Mouse (Mus musculus): ENCODE results near the gene Kdm2b. TPM values are rescaled to one million over a fixed set of nuclear protein-coding genes. Genes with fewer than 3 reads are reported as not detected.
A peak's percentile ranks its signal among the peaks of the same experiment; 100 is the strongest.

The Kdm2b gene
- polyA plus RNA-seq, 1 experiment: 30.3 TPM

DNA sequence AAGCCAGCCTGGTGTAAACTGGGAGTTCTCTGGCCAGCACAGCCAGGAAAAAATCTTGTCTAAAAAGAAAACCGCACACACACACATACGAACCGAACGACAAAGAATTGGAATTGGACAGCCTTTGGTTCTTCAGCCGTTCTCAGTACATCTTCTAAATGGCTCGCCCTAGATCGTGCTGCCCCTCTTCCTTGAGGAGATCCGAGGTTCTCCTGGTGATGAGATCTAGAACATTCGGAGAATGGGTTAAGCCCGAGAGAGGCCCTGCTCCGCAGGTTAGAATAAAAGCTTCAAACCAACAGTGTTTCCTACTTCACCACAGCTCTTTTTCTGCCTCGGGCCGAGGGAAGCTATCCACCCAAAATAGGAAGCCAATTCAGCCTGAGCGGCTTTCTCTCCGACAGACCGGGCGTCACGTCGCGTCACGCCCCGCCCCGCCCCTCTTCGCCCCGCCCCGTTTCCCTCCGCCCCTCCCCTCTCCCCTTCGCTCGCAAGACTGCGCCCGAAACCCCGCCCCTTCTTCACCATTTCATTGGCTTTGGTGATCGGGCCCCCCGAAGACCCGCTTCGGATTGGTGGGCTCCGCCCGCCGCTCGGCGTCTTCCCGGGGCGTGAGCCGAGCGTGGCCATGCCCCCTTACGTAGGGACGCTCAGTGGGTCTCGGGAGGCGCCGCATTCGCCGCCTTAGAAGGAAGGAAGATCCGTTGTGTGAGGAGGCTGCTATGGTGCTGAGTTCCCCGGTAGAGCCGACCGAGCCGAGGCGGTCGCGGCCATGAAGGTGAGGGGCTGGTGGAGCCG is 139.9 kb downstream of the Kdm2b start, which contains the start of gene Rnf34:
Gene Rnf34, plus strand, starts transcription at position 528 of the 798 bp plus-strand sequence.
- DNase-seq (ENCODE audit: low read depth in 1 of 2, low spot score in 2 of 2): peak; percentile 96
- H3K4me1 ChIP-seq (ENCODE audit: control insufficient read depth, insufficient read depth, insufficient read length): peaks cover 4% of the 10 kb centered on the region; the same call in 1 of the 2 replicates
- H3K27ac ChIP-seq (ENCODE audit: insufficient read depth, low read length): peak within 1 kb of the TSS; percentile 95
- TF ChIP-seq CTCF (IDR thresholded peaks at IDR 0.05; ENCODE audit: extremely low read depth, insufficient read depth, insufficient read length, insufficient replicate concordance) (no peak), POLR2A (IDR thresholded peaks at IDR 0.05; ENCODE audit: low read depth, low read length) (peak; percentile 98)
- under 1% methylated on average over 60 of the region's 61 CpGs for WGBS
- no peaks in the 10 kb centered on the region for H3K36me3 ChIP-seq (ENCODE audit: control insufficient read depth, insufficient read depth, low read length)
- H3K4me3 ChIP-seq (ENCODE audit: extremely low read depth, insufficient read depth, insufficient read length): peak within 1 kb of the TSS; percentile 95
- no peaks in the 10 kb centered on the region for H3K27me3 ChIP-seq (ENCODE audit: control insufficient read depth, insufficient read depth, low read length)

- H3K27ac ChIP-seq (ENCODE audit: insufficient read depth, low read length): no peak overlapping the region
- WGBS: 57% methylated on average over 5 of the region's 5 CpGs
- no peaks in the 10 kb centered on the region for H3K4me1 ChIP-seq (ENCODE audit: control insufficient read depth, insufficient read depth, insufficient read length)
- TF ChIP-seq POLR2A (IDR thresholded peaks at IDR 0.05; ENCODE audit: low read depth, low read length) (no peak), CTCF (IDR thresholded peaks at IDR 0.05; ENCODE audit: extremely low read depth, insufficient read depth, insufficient read length, insufficient replicate concordance) (no peak)
- H3K36me3 ChIP-seq (ENCODE audit: control insufficient read depth, insufficient read depth, low read length): no peaks in the 10 kb centered on the region
- no peak overlapping the region for H3K4me3 ChIP-seq (ENCODE audit: extremely low read depth, insufficient read depth, insufficient read length)
- no peaks in the 10 kb centered on the region for H3K27me3 ChIP-seq (ENCODE audit: control insufficient read depth, insufficient read depth, low read length)
- DNase-seq (ENCODE audit: low read depth in 1 of 2, low spot score in 2 of 2): no peak
Measured at GRCm38 (mm10) chr5:122843799-122844198, 145.8 kb downstream of the Kdm2b start.

GRCm38 (mm10) chr5:122841126-122841525 is 148.5 kb downstream of the Kdm2b start:
- Histone ChIP-seq H3K27ac (ENCODE audit: insufficient read depth, low read length) (no peak overlapping the region), H3K27me3 (ENCODE audit: control insufficient read depth, insufficient read depth, low read length) (no peaks in the 10 kb centered on the region), H3K4me3 (ENCODE audit: extremely low read depth, insufficient read depth, insufficient read length) (no peak overlapping the region), H3K4me1 (ENCODE audit: control insufficient read depth, insufficient read depth, insufficient read length) (no peaks in the 10 kb centered on the region), H3K36me3 (ENCODE audit: control insufficient read depth, insufficient read depth, low read length) (no peaks in the 10 kb centered on the region)
- no peak for TF ChIP-seq POLR2A (IDR thresholded peaks at IDR 0.05; ENCODE audit: low read depth, low read length)
- no peak for TF ChIP-seq CTCF (IDR thresholded peaks at IDR 0.05; ENCODE audit: extremely low read depth, insufficient read depth, insufficient read length, insufficient replicate concordance)
- DNase-seq (ENCODE audit: low read depth in 1 of 2, low spot score in 2 of 2): no peak
- WGBS: 90% methylated on average over 2 of the region's 2 CpGs

GRCm38 (mm10) chr5:122832996-122833395 is 156.6 kb downstream of the Kdm2b start:
- Histone ChIP-seq H3K36me3 (ENCODE audit: control insufficient read depth, insufficient read depth, low read length) (no peaks in the 10 kb centered on the region), H3K27ac (ENCODE audit: insufficient read depth, low read length) (peak overlapping the region; percentile 75), H3K27me3 (ENCODE audit: control insufficient read depth, insufficient read depth, low read length) (no peaks in the 10 kb centered on the region), H3K4me3 (ENCODE audit: extremely low read depth, insufficient read depth, insufficient read length) (no peak overlapping the region), H3K4me1 (ENCODE audit: control insufficient read depth, insufficient read depth, insufficient read length) (no peaks in the 10 kb centered on the region)
- DNase-seq (ENCODE audit: low read depth in 1 of 2, low spot score in 2 of 2): no peak
- TF ChIP-seq POLR2A (IDR thresholded peaks at IDR 0.05; ENCODE audit: low read depth, low read length) (no peak), CTCF (IDR thresholded peaks at IDR 0.05; ENCODE audit: extremely low read depth, insufficient read depth, insufficient read length, insufficient replicate concordance) (no peak)
- 77% methylated on average over 10 of the region's 10 CpGs for WGBS

GRCm38 (mm10) chr5:122832536-122832935 is 157.1 kb downstream of the Kdm2b start:
- TF ChIP-seq CTCF (IDR thresholded peaks at IDR 0.05; ENCODE audit: extremely low read depth, insufficient read depth, insufficient read length, insufficient replicate concordance): no peak
- no peak for TF ChIP-seq POLR2A (IDR thresholded peaks at IDR 0.05; ENCODE audit: low read depth, low read length)
- H3K36me3 ChIP-seq (ENCODE audit: control insufficient read depth, insufficient read depth, low read length): no peaks in the 10 kb centered on the region
- DNase-seq (ENCODE audit: low read depth in 1 of 2, low spot score in 2 of 2): peak in 1 of 2 experiments; percentile 8
- peak overlapping the region; percentile 23; the same call in 1 of the 2 replicates for H3K4me3 ChIP-seq (ENCODE audit: extremely low read depth, insufficient read depth, insufficient read length)
- WGBS: 75% methylated on average over 10 of the region's 10 CpGs
- H3K27me3 ChIP-seq (ENCODE audit: control insufficient read depth, insufficient read depth, low read length): no peaks in the 10 kb centered on the region
- no peaks in the 10 kb centered on the region for H3K4me1 ChIP-seq (ENCODE audit: control insufficient read depth, insufficient read depth, insufficient read length)
- peak overlapping the region; percentile 75 for H3K27ac ChIP-seq (ENCODE audit: insufficient read depth, low read length)

- H3K4me1 ChIP-seq (ENCODE audit: control insufficient read depth, insufficient read depth, insufficient read length): no peaks in the 10 kb centered on the region
- H3K27me3 ChIP-seq (ENCODE audit: control insufficient read depth, insufficient read depth, low read length): no peaks in the 10 kb centered on the region
- no peak for DNase-seq (ENCODE audit: low read depth in 1 of 2, low spot score in 2 of 2)
- no peak overlapping the region for H3K27ac ChIP-seq (ENCODE audit: insufficient read depth, low read length)
- no peak overlapping the region for H3K4me3 ChIP-seq (ENCODE audit: extremely low read depth, insufficient read depth, insufficient read length)
- TF ChIP-seq POLR2A (IDR thresholded peaks at IDR 0.05; ENCODE audit: low read depth, low read length): no peak
- no peak for TF ChIP-seq CTCF (IDR thresholded peaks at IDR 0.05; ENCODE audit: extremely low read depth, insufficient read depth, insufficient read length, insufficient replicate concordance)
- no peaks in the 10 kb centered on the region for H3K36me3 ChIP-seq (ENCODE audit: control insufficient read depth, insufficient read depth, low read length)
- 87% methylated on average over 8 of the region's 8 CpGs for WGBS
Measured at GRCm38 (mm10) chr5:122825099-122825498, 164.5 kb downstream of the Kdm2b start.

DNA sequence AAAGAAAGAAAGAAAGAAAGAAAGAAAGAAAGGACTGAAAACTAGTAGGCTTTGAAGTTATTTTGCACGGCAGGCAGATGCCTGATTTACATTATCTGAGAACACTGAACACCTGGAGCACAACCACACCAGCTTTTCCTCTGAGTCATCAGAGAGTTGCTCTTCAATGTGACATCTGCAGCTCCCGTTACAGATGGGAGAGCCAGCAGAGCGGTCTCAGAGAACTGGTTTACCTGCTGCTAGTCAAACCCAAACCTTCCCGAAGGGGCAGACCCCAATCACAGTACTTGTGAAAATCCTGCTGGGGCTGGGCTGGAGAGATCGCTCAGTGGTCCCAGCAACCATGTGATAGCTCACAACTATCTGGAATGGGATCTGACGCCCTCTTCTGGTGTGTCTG is 165.2 kb downstream of the Kdm2b start:
- Histone ChIP-seq H3K4me3 (ENCODE audit: extremely low read depth, insufficient read depth, insufficient read length) (no peak overlapping the region), H3K27me3 (ENCODE audit: control insufficient read depth, insufficient read depth, low read length) (no peaks in the 10 kb centered on the region), H3K27ac (ENCODE audit: insufficient read depth, low read length) (no peak overlapping the region), H3K36me3 (ENCODE audit: control insufficient read depth, insufficient read depth, low read length) (no peaks in the 10 kb centered on the region), H3K4me1 (ENCODE audit: control insufficient read depth, insufficient read depth, insufficient read length) (no peaks in the 10 kb centered on the region)
- no peak for DNase-seq (ENCODE audit: low read depth in 1 of 2, low spot score in 2 of 2)
- 63% methylated on average over 6 of the region's 6 CpGs for WGBS
- no peak for TF ChIP-seq CTCF (IDR thresholded peaks at IDR 0.05; ENCODE audit: extremely low read depth, insufficient read depth, insufficient read length, insufficient replicate concordance)
- TF ChIP-seq POLR2A (IDR thresholded peaks at IDR 0.05; ENCODE audit: low read depth, low read length): no peak

All from spleen, adult 2 months (tissue).